Mouse (Mus musculus) brain, embryonic 14.5 days (tissue): ENCODE results near the gene Acta1.

Experiments
- CTCF ChIP-seq: fragments of 200-500 bp; IDR thresholded peaks from 2 replicates; pipeline ENCODE4 v1.5.1; 2012; ENCODE audit warnings: inconsistent platforms, mild to moderate bottlenecking, moderate library complexity, borderline replicate concordance; ENCODE audit not compliant: insufficient read depth, insufficient read length; ENCODE audit errors: extremely low read depth
- POLR2A ChIP-seq: fragments of 200-500 bp; IDR thresholded peaks from 2 replicates; pipeline ENCODE4 v1.6.1; 2012; ENCODE audit warnings: mild to moderate bottlenecking, inconsistent platforms, borderline replicate concordance; ENCODE audit not compliant: poor library complexity, insufficient read depth, insufficient read length, severe bottlenecking; ENCODE audit errors: extremely low read depth

GRCm38 (mm10) chr8:123859648-123860259 is 34.8 kb downstream of the Acta1 start, which contains the start of gene Ccsap:
- no peak for TF ChIP-seq CTCF
- no peak for TF ChIP-seq POLR2A
